Mouse (Mus musculus): Measurements from ENCODE around the gene Cdk14. TPM values are rescaled to one million over a fixed set of nuclear protein-coding genes. Genes with fewer than 3 reads are reported as not detected.

The Cdk14 gene
- polyA plus RNA-seq, 1 experiment from 2014 or later, result 47.3 TPM

DNA sequence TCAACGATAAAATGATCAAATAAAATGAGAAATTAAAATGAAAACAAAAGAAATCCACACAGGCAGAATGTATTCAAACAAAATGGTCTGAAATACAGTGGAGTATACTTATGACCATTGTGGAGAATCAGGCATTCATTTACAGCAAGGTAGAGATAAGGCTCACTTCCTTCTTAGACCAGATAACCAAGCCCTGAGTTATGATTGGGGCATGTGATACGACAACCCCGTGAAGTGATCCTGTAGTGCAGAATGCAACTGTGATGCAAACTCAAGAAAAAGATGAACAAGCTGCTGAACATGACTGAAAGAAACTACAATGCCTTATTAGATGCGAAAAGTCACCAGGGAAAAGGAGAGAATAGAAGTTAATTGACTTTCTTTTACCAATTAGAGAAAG is 295.5 kb downstream of the Cdk14 start:
- no peak for ATAC-seq
- no peaks in the 10 kb centered on the region for H3K9me3 ChIP-seq (ENCODE audit: control insufficient read depth, low read length)
- no peaks in the 10 kb centered on the region for H3K36me3 ChIP-seq (ENCODE audit: control insufficient read depth, insufficient read depth, low read length)
- no peak overlapping the region for H3K9ac ChIP-seq (ENCODE audit: low read depth, low read length)
- H3K4me3 ChIP-seq (ENCODE audit: low read length), result no peak overlapping the region
- H3K27me3 ChIP-seq (replicated peaks; ENCODE audit: control insufficient read depth, insufficient read depth, low read length), result no peaks in the 10 kb centered on the region
- H3K4me2 ChIP-seq (ENCODE audit: low read length), result no peak overlapping the region
- no peak overlapping the region for H3K27ac ChIP-seq (ENCODE audit: low read depth, low read length)
- no peaks in the 10 kb centered on the region for H3K4me1 ChIP-seq (ENCODE audit: control insufficient read depth, insufficient read depth, low read depth, low read length)
- WGBS, result 82% methylated on average over 4 of the region's 4 CpGs

DNA sequence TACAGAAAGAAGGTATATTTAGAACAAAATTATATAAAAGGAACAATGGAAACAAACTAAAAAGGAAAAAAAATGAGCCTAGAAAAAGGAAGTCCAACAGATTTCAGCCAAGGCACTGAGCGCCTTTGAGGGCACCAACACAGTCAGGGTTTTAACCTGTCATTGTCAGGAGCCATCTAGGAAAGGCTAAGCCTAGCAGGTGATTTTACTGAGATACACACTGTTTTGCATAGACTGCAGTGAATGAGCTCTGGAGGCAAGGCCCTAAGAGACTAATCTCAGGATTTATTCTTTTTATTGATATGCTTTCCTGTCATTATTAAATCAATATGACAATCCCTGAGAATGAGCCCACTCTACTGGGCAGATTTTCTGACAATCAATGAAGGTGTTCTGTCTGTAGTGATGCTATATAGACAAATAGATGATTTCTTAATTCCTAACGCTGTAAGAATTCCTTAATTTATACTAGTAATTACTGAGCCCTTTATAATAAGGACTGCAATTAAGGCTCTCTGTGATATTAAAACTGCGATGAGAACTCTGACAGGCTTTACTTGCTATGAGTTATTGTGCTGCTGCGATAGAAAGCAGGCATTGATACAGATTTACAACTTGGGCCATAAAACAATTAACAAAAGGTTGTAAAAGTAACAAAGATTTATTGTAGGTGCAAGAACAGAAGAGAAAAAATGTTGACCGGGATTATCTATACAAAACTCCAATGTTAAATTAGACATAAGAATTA is 303.2 kb downstream of the Cdk14 start:
- Histone ChIP-seq H3K4me3 (ENCODE audit: low read length) (no peak overlapping the region), H3K9me3 (ENCODE audit: control insufficient read depth, low read length) (no peaks in the 10 kb centered on the region), H3K4me2 (ENCODE audit: low read length) (no peak overlapping the region), H3K27ac (ENCODE audit: low read depth, low read length) (no peak overlapping the region), H3K27me3 (replicated peaks; ENCODE audit: control insufficient read depth, insufficient read depth, low read length) (no peaks in the 10 kb centered on the region), H3K4me1 (ENCODE audit: control insufficient read depth, insufficient read depth, low read depth, low read length) (peaks cover 6% of the 10 kb centered on the region; the same call in 1 of the 2 replicates), H3K9ac (ENCODE audit: low read depth, low read length) (no peak overlapping the region), H3K36me3 (ENCODE audit: control insufficient read depth, insufficient read depth, low read length) (no peaks in the 10 kb centered on the region)
- WGBS, result 65% methylated on average over 5 of the region's 5 CpGs
- ATAC-seq, result no peak

DNA sequence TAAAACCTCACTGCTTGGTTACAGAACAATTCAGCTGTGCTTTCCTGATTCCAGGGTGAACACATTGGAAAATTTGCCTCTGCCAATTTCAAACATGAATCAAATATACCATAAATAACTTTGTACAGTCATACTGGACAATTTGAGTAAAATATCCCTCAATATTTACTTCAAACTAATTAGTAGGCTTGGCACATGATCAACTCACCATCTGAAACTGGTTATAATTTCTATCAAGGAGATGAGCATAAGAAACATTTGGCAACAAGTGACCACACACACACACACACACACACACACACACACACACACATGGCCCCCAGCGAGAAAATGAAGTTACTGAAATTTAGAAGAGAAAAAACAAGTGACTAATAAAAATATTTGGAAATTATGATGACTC is 304.6 kb downstream of the Cdk14 start:
- Histone ChIP-seq H3K27ac (ENCODE audit: low read depth, low read length) (no peak overlapping the region), H3K4me2 (ENCODE audit: low read length) (no peak overlapping the region), H3K4me1 (ENCODE audit: control insufficient read depth, insufficient read depth, low read depth, low read length) (peaks cover 9% of the 10 kb centered on the region), H3K9me3 (ENCODE audit: control insufficient read depth, low read length) (no peaks in the 10 kb centered on the region), H3K27me3 (replicated peaks; ENCODE audit: control insufficient read depth, insufficient read depth, low read length) (no peaks in the 10 kb centered on the region), H3K9ac (ENCODE audit: low read depth, low read length) (no peak overlapping the region), H3K4me3 (ENCODE audit: low read length) (no peak overlapping the region), H3K36me3 (ENCODE audit: control insufficient read depth, insufficient read depth, low read length) (no peaks in the 10 kb centered on the region)
- no peak for ATAC-seq
- WGBS, result 83% methylated on average over 1 of the region's 1 CpGs

DNA sequence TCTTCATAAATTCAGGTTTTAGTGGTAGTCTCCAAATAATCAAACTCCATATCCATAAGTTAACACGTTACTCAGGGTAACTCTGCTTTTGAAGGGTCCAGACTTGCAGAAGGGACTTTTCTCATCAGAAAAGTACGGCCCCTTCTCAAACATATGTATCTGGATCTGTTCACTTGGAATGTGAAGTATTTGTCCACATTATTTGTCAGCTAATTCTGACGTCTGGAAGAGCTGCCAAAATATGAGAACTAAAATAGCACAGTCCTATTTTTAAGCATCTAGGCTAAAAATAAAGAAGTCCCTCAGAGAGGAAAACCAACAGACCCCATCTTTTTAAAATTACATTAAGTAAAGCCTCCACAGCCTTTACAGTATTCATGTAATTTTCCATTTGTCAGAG is 310.5 kb downstream of the Cdk14 start:
- WGBS, result 77% methylated on average over 3 of the region's 3 CpGs
- ATAC-seq, result no peak

DNA sequence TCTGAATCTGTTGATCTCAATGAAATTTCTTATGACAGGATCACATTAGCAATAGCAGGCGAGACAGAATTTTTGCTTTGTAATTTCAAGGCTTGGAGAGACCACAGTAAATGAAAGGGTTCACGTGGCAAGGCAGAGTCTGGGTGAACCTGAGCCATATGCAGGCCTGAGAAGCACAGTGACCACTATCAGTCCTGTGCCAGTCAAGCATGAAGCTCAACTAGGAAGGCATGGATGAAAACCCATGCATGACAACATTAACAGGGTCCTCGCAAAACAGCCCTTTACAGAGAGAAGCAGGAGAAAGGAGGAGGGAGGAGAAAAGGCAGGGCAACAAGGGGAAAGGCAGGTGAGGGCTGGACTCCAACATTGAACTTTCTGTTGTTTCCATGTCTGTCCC is 311.1 kb downstream of the Cdk14 start:
- Histone ChIP-seq H3K9ac (ENCODE audit: low read depth, low read length) (no peak overlapping the region), H3K4me2 (ENCODE audit: low read length) (no peak overlapping the region), H3K4me3 (ENCODE audit: low read length) (no peak overlapping the region), H3K4me1 (ENCODE audit: control insufficient read depth, insufficient read depth, low read depth, low read length) (peaks cover 6% of the 10 kb centered on the region), H3K27ac (ENCODE audit: low read depth, low read length) (no peak overlapping the region), H3K9me3 (ENCODE audit: control insufficient read depth, low read length) (no peaks in the 10 kb centered on the region), H3K27me3 (replicated peaks; ENCODE audit: control insufficient read depth, insufficient read depth, low read length) (no peaks in the 10 kb centered on the region), H3K36me3 (ENCODE audit: control insufficient read depth, insufficient read depth, low read length) (no peaks in the 10 kb centered on the region)
- WGBS, result 77% methylated on average over 3 of the region's 3 CpGs
- ATAC-seq, result no peak

More for the DNA sequence above, 310.5 kb downstream of the Cdk14 start:
- Histone ChIP-seq H3K9ac (ENCODE audit: low read depth, low read length) (no peak overlapping the region), H3K4me3 (ENCODE audit: low read length) (no peak overlapping the region), H3K9me3 (ENCODE audit: control insufficient read depth, low read length) (no peaks in the 10 kb centered on the region), H3K4me2 (ENCODE audit: low read length) (no peak overlapping the region), H3K27ac (ENCODE audit: low read depth, low read length) (no peak overlapping the region), H3K4me1 (ENCODE audit: control insufficient read depth, insufficient read depth, low read depth, low read length) (peaks cover 6% of the 10 kb centered on the region), H3K36me3 (ENCODE audit: control insufficient read depth, insufficient read depth, low read length) (no peaks in the 10 kb centered on the region), H3K27me3 (replicated peaks; ENCODE audit: control insufficient read depth, insufficient read depth, low read length) (no peaks in the 10 kb centered on the region)

DNA sequence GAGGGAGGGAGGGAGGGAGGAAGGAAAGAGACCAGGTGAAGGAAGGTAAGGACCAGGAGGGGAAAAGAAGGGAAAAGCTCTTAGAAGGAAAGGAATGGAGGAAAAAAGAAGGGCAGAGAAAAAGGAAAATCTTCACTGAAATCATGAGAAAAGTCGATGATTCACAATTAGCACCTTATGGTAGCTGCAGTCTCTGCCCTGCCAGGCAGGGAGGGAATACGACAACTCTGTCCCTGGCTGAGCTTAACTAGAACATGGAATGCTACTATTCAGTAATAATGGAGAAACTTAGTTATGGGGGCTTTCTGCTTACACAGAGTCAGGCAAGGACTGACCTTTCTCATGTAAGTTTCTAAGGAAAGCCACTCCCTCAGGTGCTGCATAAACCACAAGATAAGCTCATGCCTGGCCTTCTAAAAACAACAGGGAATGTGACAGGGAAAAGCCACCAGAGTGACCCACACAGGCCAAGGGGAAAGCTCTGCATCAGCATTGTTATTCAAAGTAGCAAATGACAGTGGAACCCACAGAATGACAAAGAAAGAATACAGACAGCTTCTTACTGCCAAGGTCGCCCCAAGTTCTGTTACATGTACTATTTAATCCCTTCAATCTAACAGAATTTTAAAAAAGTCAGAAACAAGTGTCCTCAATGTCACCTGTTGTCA is 323.7 kb downstream of the Cdk14 start:
- H3K4me2 ChIP-seq (ENCODE audit: low read length), result no peak overlapping the region
- no peak overlapping the region for H3K9ac ChIP-seq (ENCODE audit: low read depth, low read length)
- H3K27me3 ChIP-seq (replicated peaks; ENCODE audit: control insufficient read depth, insufficient read depth, low read length), result no peaks in the 10 kb centered on the region
- 60% methylated on average over 3 of the region's 3 CpGs for WGBS
- no peaks in the 10 kb centered on the region for H3K4me1 ChIP-seq (ENCODE audit: control insufficient read depth, insufficient read depth, low read depth, low read length)
- no peak overlapping the region for H3K27ac ChIP-seq (ENCODE audit: low read depth, low read length)
- H3K4me3 ChIP-seq (ENCODE audit: low read length), result no peak overlapping the region
- ATAC-seq, result no peak
- H3K36me3 ChIP-seq (ENCODE audit: control insufficient read depth, insufficient read depth, low read length), result no peaks in the 10 kb centered on the region
- H3K9me3 ChIP-seq (ENCODE audit: control insufficient read depth, low read length), result no peaks in the 10 kb centered on the region

DNA sequence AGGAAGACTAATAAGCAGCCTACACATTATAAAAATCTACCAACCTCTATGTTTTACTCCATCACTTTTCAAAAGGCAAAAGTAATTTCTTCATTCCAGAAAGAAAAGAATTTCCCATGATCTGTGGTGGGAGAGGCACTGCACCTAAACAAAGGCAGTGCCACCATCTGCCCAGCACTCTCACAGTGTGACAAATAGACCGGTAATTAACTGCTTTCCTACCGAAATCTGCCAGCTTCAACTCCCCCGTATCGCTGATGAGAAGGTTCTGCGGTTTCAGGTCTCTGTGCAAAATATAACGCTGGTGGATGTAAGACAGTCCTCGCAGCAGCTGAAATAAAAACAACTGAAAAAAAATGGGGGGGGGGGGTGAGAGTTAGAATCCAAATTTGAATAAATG is 327.4 kb downstream of the Cdk14 start:
- H3K4me3 ChIP-seq (ENCODE audit: low read length), result no peak overlapping the region
- WGBS, result 51% methylated on average over 7 of the region's 7 CpGs
- H3K27ac ChIP-seq (ENCODE audit: low read depth, low read length), result no peak overlapping the region
- H3K9ac ChIP-seq (ENCODE audit: low read depth, low read length), result no peak overlapping the region
- no peaks in the 10 kb centered on the region for H3K9me3 ChIP-seq (ENCODE audit: control insufficient read depth, low read length)
- H3K36me3 ChIP-seq (ENCODE audit: control insufficient read depth, insufficient read depth, low read length), result no peaks in the 10 kb centered on the region
- H3K27me3 ChIP-seq (replicated peaks; ENCODE audit: control insufficient read depth, insufficient read depth, low read length), result no peaks in the 10 kb centered on the region
- no peaks in the 10 kb centered on the region for H3K4me1 ChIP-seq (ENCODE audit: control insufficient read depth, insufficient read depth, low read depth, low read length)
- no peak overlapping the region for H3K4me2 ChIP-seq (ENCODE audit: low read length)
- peak; percentile 45; the same call in 1 of the 2 replicates for ATAC-seq

DNA sequence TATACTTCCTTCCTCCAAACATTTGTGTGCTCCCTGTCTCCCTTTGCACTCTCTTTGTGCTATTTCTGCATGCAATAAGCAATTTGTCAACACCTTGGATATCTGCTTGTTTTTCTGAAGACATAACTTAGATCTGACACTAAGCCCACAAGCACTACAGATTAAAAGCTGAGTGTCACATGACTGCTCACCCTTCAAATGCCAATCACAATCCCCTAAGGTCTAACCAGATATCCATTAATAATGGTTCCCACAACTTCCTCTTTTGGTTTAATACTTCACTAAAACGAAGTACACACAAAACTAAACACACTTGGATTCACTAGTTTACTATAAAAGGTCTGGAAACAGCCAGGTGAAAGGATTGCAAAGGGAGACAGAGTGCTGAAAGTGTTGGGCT is 348.6 kb downstream of the Cdk14 start:
- no peaks in the 10 kb centered on the region for H3K27me3 ChIP-seq (replicated peaks; ENCODE audit: control insufficient read depth, insufficient read depth, low read length)
- no peak overlapping the region for H3K4me2 ChIP-seq (ENCODE audit: low read length)
- H3K9me3 ChIP-seq (ENCODE audit: control insufficient read depth, low read length), result no peaks in the 10 kb centered on the region
- ATAC-seq, result no peak
- no peak overlapping the region for H3K27ac ChIP-seq (ENCODE audit: low read depth, low read length)
- H3K4me3 ChIP-seq (ENCODE audit: low read length), result no peak overlapping the region
- 77% methylated on average over 1 of the region's 1 CpGs for WGBS
- no peak overlapping the region for H3K9ac ChIP-seq (ENCODE audit: low read depth, low read length)
- H3K36me3 ChIP-seq (ENCODE audit: control insufficient read depth, insufficient read depth, low read length), result no peaks in the 10 kb centered on the region
- H3K4me1 ChIP-seq (ENCODE audit: control insufficient read depth, insufficient read depth, low read depth, low read length), result no peaks in the 10 kb centered on the region

DNA sequence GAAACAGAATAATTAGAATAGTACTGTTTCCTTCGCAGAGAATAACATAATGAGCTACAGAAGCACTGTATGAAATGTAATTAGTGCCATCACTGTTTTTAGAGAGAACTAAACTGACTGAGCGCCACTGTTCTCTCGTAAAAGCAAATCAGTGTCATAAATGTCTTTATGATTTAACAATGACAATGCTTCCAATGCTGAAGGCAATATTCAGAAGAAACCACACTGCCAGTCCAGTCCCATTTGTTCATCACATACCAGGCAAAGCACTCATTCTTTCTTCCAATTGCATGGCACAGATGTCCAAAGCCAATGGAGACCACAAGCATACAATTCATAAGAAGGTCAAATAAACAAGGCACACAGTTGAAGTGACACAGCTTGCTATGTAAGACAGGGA is 355.4 kb downstream of the Cdk14 start:
- Histone ChIP-seq H3K27ac (ENCODE audit: low read depth, low read length) (no peak overlapping the region), H3K9ac (ENCODE audit: low read depth, low read length) (no peak overlapping the region), H3K4me2 (ENCODE audit: low read length) (no peak overlapping the region), H3K36me3 (ENCODE audit: control insufficient read depth, insufficient read depth, low read length) (no peaks in the 10 kb centered on the region), H3K27me3 (replicated peaks; ENCODE audit: control insufficient read depth, insufficient read depth, low read length) (no peaks in the 10 kb centered on the region), H3K9me3 (ENCODE audit: control insufficient read depth, low read length) (no peaks in the 10 kb centered on the region), H3K4me3 (ENCODE audit: low read length) (no peak overlapping the region), H3K4me1 (ENCODE audit: control insufficient read depth, insufficient read depth, low read depth, low read length) (no peaks in the 10 kb centered on the region)
- ATAC-seq, result no peak
- WGBS, result 70% methylated on average over 3 of the region's 3 CpGs
